Mouse (Mus musculus) hindbrain, embryonic 16.5 days (tissue): Measurements from ENCODE around the gene Tmem232. TPM values are rescaled to one million over a fixed set of nuclear protein-coding genes. Genes with fewer than 3 reads are reported as not detected.

Experiments
- microRNA-seq: library from miRNA; unstranded; fragments of <30 nt; microRNA quantifications from one replicate; pipeline ENCODE4, GENCODE M21; 2017
- polyA plus RNA-seq: library from polyadenylated mRNA; unstranded; fragments of >200 nt; fragmentation: Nextera tagmentation; extraction: Ambion mirVana; gene quantifications from 2 replicates; pipeline ENCODE4 v1.2.1, GENCODE M21; 2015

Tmem232 gene
- polyA plus RNA-seq, 1 experiment from 2014 or later = 0.68 TPM

Small RNA genes lying within 50 kb of the gene (microRNA-seq; reads per million reads assigned to microRNA genes)
- not detected for gene Gm25731

Other genes starting within 250 kb of the Tmem232 start
- gene Vapa, start 72.8 kb upstream of the Tmem232 start, polyA plus RNA-seq = 250 and 257 TPM in 2 replicates
- 0.11 TPM in 1 of 2 replicates, not detected in the other for gene Txndc2, start 101.4 kb upstream of the Tmem232 start, polyA plus RNA-seq
- gene Rab31, start 232.0 kb upstream of the Tmem232 start, polyA plus RNA-seq = 70.0 and 73.8 TPM in 2 replicates
- gene Ppp4r1, start 241.8 kb upstream of the Tmem232 start, polyA plus RNA-seq = 37.1 and 41.3 TPM in 2 replicates